In the genomic region with DNA sequence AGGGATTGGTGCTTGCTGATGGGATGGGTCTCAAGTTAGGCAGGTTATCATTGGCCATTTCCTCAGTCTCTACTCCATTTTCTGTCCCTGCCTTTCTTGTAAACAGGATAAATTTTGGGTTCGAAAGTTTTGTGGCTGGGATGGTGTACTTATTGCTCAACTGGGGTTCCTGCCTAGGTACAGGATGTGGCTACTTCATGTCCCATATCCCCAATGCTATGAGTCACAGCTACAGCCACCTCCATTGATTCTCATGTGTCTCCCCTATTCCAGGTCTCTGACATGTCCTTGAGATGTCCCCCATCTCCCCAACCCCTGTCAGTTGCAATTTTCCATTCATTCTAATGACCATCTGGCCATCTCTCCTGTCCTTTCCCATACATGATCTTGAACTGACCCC, we compare ENCODE assay signal across 20 mouse cellular contexts. TPM values are rescaled to one million over a fixed set of nuclear protein-coding genes. Genes with fewer than 3 reads are reported as not detected.
A peak's percentile ranks its signal among the peaks of the same experiment; 100 is the strongest.
DNase-seq lines count a peak whose midpoint lies in the region; ATAC-seq lines count a peak whose summit lies in the region.
"Had no signal": no experiment of that assay in that cellular context is flagged by ENCODE, and none has a peak within 500 bp of the region (broad histone marks: within the 10 kb centered on the region; RNA-seq: fewer than 3 reads in every experiment).

No protein-coding gene starts in this region.

- peak; percentile 86 for ATAC-seq in granulocyte monocyte progenitor cell, adult 5-6 weeks (replicated peaks; ENCODE audit: poor library complexity, severe bottlenecking)
- ATAC-seq in megakaryocyte progenitor cell, adult 5-6 weeks (replicated peaks; ENCODE audit: poor library complexity), result peak; percentile 84
- ATAC-seq: activated CD4-positive, CD25-positive, alpha-beta regulatory T cell, adult 4 months; forebrain, embryonic 14.5 days; forebrain, embryonic 16.5 days; Patski had no signal

- peak; percentile 35 for DNase-seq in 416B (ENCODE audit: low read depth)
- DNase-seq in kidney, adult 18-20 months, result no peak
- DNase-seq in right cerebral cortex, postnatal 4 days, result no peak
- DNase-seq: adrenal gland, adult 8-10 months; adrenal gland, postnatal 14 days; adrenal gland, postnatal 36 days; cerebellum, adult 11-12 months; cerebellum, adult 2 months; cerebellum, adult 9-10 months; cerebellum, postnatal 10 days; cerebellum, postnatal 25 days; embryo, embryonic 11 days had no signal

RNA-seq across cellular contexts. Expression of a gene that starts 5.3 kb away (rescaled TPM):
- not detected in 2 replicates for total RNA-seq in granulocyte monocyte progenitor cell, adult 5-6 weeks (2014; fragmentation: Nextera tagmentation)
- not detected in 2 replicates for total RNA-seq in granulocyte monocyte progenitor cell, adult 5-6 weeks (2017)
- not detected in 2 replicates for total RNA-seq in megakaryocyte progenitor cell, adult 5-6 weeks (2015)
- total RNA-seq in megakaryocyte progenitor cell, adult 5-6 weeks (2017), result not detected in 2 replicates
- total RNA-seq: adrenal gland, adult 18-20 months; adrenal gland, adult 8-10 months; adrenal gland, postnatal 14 days; adrenal gland, postnatal 36 days; CH12.LX had no signal

RNA-seq across cellular contexts. Expression of a gene that starts 16.5 kb away (rescaled TPM):
- total RNA-seq in granulocyte monocyte progenitor cell, adult 5-6 weeks (2014; fragmentation: Nextera tagmentation), result not detected in 2 replicates
- total RNA-seq in granulocyte monocyte progenitor cell, adult 5-6 weeks (2017), result not detected in 2 replicates
- total RNA-seq in megakaryocyte progenitor cell, adult 5-6 weeks (2015), result not detected in 2 replicates
- not detected in 2 replicates for total RNA-seq in megakaryocyte progenitor cell, adult 5-6 weeks (2017)
- total RNA-seq: adrenal gland, adult 18-20 months; adrenal gland, adult 8-10 months; adrenal gland, postnatal 14 days; adrenal gland, postnatal 36 days; CH12.LX had no signal

RNA-seq across cellular contexts. Expression of a gene that starts 19.3 kb away (rescaled TPM):
- not detected in 2 replicates for total RNA-seq in granulocyte monocyte progenitor cell, adult 5-6 weeks (2014; fragmentation: Nextera tagmentation)
- total RNA-seq in granulocyte monocyte progenitor cell, adult 5-6 weeks (2017), result 0.36 TPM in 1 of 2 replicates, not detected in the other
- total RNA-seq in megakaryocyte progenitor cell, adult 5-6 weeks (2015), result 0.05 TPM in 1 of 2 replicates, not detected in the other
- total RNA-seq in megakaryocyte progenitor cell, adult 5-6 weeks (2017), result not detected in 2 replicates
- total RNA-seq: adrenal gland, adult 18-20 months; adrenal gland, adult 8-10 months; adrenal gland, postnatal 14 days; adrenal gland, postnatal 36 days; CH12.LX had no signal

RNA-seq across cellular contexts. Expression of a gene that starts 45.4 kb away (rescaled TPM):
- total RNA-seq in granulocyte monocyte progenitor cell, adult 5-6 weeks (2014; fragmentation: Nextera tagmentation), result not detected in 2 replicates
- total RNA-seq in granulocyte monocyte progenitor cell, adult 5-6 weeks (2017), result not detected in 2 replicates
- total RNA-seq in megakaryocyte progenitor cell, adult 5-6 weeks (2015), result not detected in 2 replicates
- total RNA-seq in megakaryocyte progenitor cell, adult 5-6 weeks (2017), result not detected in 2 replicates
- total RNA-seq: adrenal gland, adult 18-20 months; adrenal gland, adult 8-10 months; adrenal gland, postnatal 14 days; adrenal gland, postnatal 36 days; CH12.LX had no signal

RNA-seq across cellular contexts. Expression of a gene that starts 58.3 kb away (rescaled TPM):
- total RNA-seq in granulocyte monocyte progenitor cell, adult 5-6 weeks (2014; fragmentation: Nextera tagmentation), result not detected in 2 replicates
- total RNA-seq in granulocyte monocyte progenitor cell, adult 5-6 weeks (2017), result not detected in 2 replicates
- not detected in 2 replicates for total RNA-seq in megakaryocyte progenitor cell, adult 5-6 weeks (2015)
- total RNA-seq in megakaryocyte progenitor cell, adult 5-6 weeks (2017), result not detected in 2 replicates
- total RNA-seq: adrenal gland, adult 18-20 months; adrenal gland, adult 8-10 months; adrenal gland, postnatal 14 days; adrenal gland, postnatal 36 days; CH12.LX had no signal
